Mouse (Mus musculus) heart, postnatal 10 days (tissue): ENCODE results near the gene Syt2. TPM values are rescaled to one million over a fixed set of nuclear protein-coding genes. Genes with fewer than 3 reads are reported as not detected.

ENCODE experiments used
- DNase-seq, 2 experiments: peaks; one replicate each; pipeline ENCODE4 v3.0.0; 2021
- intact Hi-C: fragments of 180-260 bp; cut with DNase I; formaldehyde crosslinking; loops from one replicate; pipeline ENCODE4 v1.15.1; 2025
- microRNA-seq, 2 experiments: library from miRNA; unstranded; fragments of <30 nt; microRNA quantifications; one replicate each; pipeline ENCODE4 v1.2.0; 2022
- total RNA-seq, 2 experiments: library from RNA; stranded (reverse); gene quantifications; 2 replicates each; pipeline ENCODE4 v1.2.3; 2021

Gene Syt2
- total RNA-seq, 2 experiments from 2014 or later, result 0.31 TPM; not detected in 1

GRCm38 (mm10) chr1:134796076-134796475 is 149.6 kb downstream of the Syt2 start:
- DNase-seq, result no peak
- intact Hi-C loops, result no loop called here

DNA sequence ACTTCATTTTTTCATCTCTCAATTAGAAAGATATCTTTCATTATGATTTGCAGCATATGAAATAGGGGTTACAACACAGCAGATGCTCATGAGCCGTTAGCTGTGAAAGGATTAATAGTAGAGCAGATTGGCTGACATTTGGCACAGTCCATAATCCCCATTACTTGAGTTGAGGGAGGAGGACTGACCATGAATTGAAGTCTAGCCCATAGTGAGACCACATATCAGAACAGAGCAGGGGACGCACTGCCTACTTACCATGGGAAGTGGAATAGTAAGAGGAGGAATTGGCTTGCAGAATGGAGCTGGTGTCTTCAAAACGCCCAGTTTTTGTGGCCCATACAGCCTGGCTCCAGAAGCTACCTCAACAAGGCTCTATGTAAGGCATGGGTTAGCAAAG is 150.1 kb downstream of the Syt2 start:
- DNase-seq, result no peak
- intact Hi-C loops, result no loop called here

DNA sequence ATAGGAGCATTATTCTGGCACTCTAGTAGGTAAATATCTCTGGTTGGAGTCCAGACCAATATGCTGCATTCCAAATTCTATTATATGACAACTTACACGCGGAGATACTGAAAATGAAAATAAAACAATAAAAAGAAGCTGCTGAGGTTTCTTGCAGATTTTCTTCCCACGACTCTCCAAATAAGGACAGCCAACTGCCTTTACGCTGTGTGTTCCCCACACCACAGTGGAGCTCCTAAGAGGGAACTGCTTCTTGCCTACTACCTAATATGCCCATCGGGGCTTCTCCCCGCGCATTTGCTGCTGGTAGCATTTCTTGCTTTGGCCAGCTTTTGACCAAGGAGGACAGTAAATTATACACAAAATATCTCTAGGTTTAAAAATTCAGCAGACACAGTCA is 155.3 kb downstream of the Syt2 start:
- intact Hi-C loops, result no loop called here
- DNase-seq, result no peak

DNA sequence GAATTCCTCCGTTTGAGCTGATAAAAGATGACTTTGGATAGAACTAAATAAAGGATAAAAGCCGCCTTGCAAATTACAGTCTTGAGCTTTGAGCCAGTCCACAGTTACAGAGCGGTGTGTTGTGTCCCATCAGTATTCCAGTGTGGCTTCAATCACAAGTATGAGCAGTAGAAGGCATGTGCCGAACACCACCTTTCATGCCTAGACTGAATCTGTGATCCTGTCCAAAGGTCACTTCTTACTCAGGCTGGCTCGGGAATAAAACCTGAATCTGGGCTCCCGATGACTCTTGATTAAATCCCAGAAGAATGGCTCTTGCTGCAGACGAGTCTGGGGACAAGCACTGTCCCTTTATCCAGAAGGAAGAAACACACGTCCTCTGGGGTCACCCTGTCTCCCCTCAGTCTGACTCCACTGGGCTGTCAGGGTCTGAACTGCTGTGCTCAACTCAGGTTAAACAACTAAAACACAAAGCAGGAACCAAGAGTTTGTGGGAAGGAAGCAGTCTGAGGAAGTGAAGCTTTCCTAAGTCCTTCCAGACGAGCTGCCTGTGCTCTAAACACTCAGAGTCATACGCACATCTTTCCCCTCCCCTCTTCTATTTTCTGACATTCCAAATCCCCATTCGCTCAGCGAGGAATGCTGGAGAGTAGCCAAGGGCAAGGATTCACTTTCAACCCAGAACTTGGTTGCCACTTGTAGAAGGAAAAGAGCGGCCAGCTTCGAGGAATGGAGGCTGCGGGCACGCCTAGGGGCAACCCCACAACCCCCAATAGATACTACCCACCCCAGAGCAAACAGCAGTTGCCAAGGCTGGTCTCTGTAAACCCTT is 157.0 kb downstream of the Syt2 start:
- intact Hi-C loops, result no loop called here

DNA sequence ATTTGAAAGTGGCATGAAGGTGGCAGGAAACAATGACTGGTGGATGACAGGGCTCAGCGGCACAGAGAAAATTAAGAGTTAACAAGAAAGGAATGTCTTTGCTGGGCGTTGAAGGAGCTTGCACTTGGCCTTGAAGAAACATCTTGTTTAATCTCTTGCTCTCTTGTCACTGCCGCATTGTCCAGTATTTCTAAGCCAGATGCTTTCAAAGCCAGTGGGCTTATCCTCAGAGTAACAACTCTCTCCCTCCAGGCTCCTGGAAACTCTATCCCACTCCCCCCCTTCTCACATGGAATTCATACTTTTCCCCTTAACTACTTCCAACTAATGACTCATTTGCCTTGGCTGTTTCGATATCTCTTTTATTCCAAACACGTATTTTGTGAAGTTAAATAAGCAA is 157.9 kb downstream of the Syt2 start:
- DNase-seq, result peak; percentile 57 to 61
- intact Hi-C loops, result no loop called here

More for the DNA sequence above, 157.0 kb downstream of the Syt2 start:
- DNase-seq, result peak; percentile 83 to 88

DNA sequence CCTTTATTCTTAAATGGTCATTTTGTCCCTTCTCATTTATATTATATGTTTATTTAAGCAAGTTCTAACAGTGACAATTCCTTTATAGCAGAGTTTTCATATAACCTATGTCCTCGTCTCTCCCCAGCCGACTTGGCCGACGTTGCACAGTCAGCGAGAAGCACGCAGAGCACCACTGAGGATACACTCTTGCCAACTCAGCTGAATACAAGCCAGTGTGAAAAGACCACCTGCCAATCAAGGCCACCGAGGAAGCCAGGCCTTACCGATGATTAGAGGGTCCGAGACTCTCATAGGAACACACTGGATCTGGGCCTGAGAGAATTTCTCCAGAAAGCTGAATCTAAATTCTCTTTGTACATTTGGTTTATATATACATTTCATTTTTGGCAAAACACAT is 159.0 kb downstream of the Syt2 start:
- intact Hi-C loops, result no loop called here
- no peak for DNase-seq

Small RNAs within 50 kb of the gene (microRNA-seq; reads per million reads assigned to microRNA genes)
- gene Gm22232, result 0 reads per million in 2 experiments

Other genes with a start within 250 kb of the Syt2 start
- 10 to 100 TPM; 31.0 to 33.4 TPM for gene Cyb5r1, start 241.1 kb upstream of the Syt2 start, total RNA-seq
- 100 to 1,000 TPM; 132 to 133 TPM for gene Adipor1, start 231.3 kb upstream of the Syt2 start, total RNA-seq
- gene Klhl12, start 191.1 kb upstream of the Syt2 start, total RNA-seq, result 10 to 100 TPM; 18.3 to 19.6 TPM
- 10 to 100 TPM; 11.6 to 12.8 TPM for gene Rabif, start 152.0 kb upstream of the Syt2 start, total RNA-seq
- gene Mgat4e, start 97.0 kb upstream of the Syt2 start, total RNA-seq, result not detected
- 10 to 100 TPM; 27.6 to 34.5 TPM for gene Kdm5b, start 86.5 kb upstream of the Syt2 start, total RNA-seq